Mouse (Mus musculus) midbrain, embryonic 13.5 days (tissue): Measurements from ENCODE around the gene 9930022D16Rik. TPM values are rescaled to one million over a fixed set of nuclear protein-coding genes. Genes with fewer than 3 reads are reported as not detected.

Experiments used
- ATAC-seq: fragments of 200-750 bp; cut with Nextera tagmentation; 2 replicates; pipeline ENCODE4 v1.8.0; 2017; ENCODE audit warnings: mild to moderate bottlenecking, moderate TSS enrichment, moderate library complexity
- H3K27ac ChIP-seq: fragments of 300-500 bp; sonication (generic); 2 replicates; pipeline ENCODE4 v1.5.1; 2015; ENCODE audit warnings: inconsistent platforms, mild to moderate bottlenecking, moderate library complexity
- H3K27me3 ChIP-seq: fragments of 300-500 bp; sonication (generic); 2 replicates; pipeline ENCODE4 v1.6.1; 2015; ENCODE audit warnings: mild to moderate bottlenecking, inconsistent platforms
- H3K36me3 ChIP-seq: fragments of 300-500 bp; sonication (generic); 2 replicates; pipeline ENCODE4 v1.6.1; 2015; ENCODE audit warnings: mild to moderate bottlenecking, inconsistent platforms
- H3K4me1 ChIP-seq: fragments of 300-500 bp; sonication (generic); replicated peaks from 2 replicates; pipeline ENCODE4 v1.6.1; 2015; ENCODE audit warnings: inconsistent platforms
- H3K4me2 ChIP-seq: fragments of 300-500 bp; sonication (generic); replicated peaks from 2 replicates; pipeline ENCODE4 v1.6.1; 2015; ENCODE audit warnings: moderate library complexity, mild to moderate bottlenecking, inconsistent platforms
- H3K4me3 ChIP-seq: fragments of 300-500 bp; sonication (generic); replicated peaks from 2 replicates; pipeline ENCODE4 v1.5.1; 2015; ENCODE audit warnings: mild to moderate bottlenecking, inconsistent platforms
- H3K9ac ChIP-seq: fragments of 300-500 bp; sonication (generic); replicated peaks from 2 replicates; pipeline ENCODE4 v1.6.1; 2015; ENCODE audit warnings: mild to moderate bottlenecking, inconsistent platforms
- H3K9me3 ChIP-seq: fragments of 300-500 bp; sonication (generic); 2 replicates; pipeline ENCODE4 v1.6.1; 2016; ENCODE audit warnings: mild to moderate bottlenecking, inconsistent platforms
- WGBS: fragments of 180-500 bp; shearing (Covaris S2); methylation state at CpG from one replicate; pipeline ENCODE4 v1.1.7; 2015; 5-methylcytosine and 5-hydroxymethylcytosine counted together
- polyA plus RNA-seq: library from polyadenylated mRNA; unstranded; fragments of >200 nt; fragmentation: Nextera tagmentation; extraction: Ambion mirVana; gene quantifications from 2 replicates; pipeline ENCODE4 v1.2.1, GENCODE M21; 2015

9930022D16Rik gene
- polyA plus RNA-seq, 1 experiment from 2014 or later, result not detected

GRCm38 (mm10) chr11:109389046-109389445 lies 24.7 kb upstream of the 9930022D16Rik start:
- Histone ChIP-seq H3K4me1 (no peaks in the 10 kb centered on the region; the same call in 1 of the 2 replicates), H3K27me3 (no peaks in the 10 kb centered on the region), H3K9me3 (no peaks in the 10 kb centered on the region), H3K4me2 (no peak overlapping the region), H3K36me3 (peaks cover 3% of the 10 kb centered on the region; the same call in 1 of the 2 replicates), H3K4me3 (no peak overlapping the region), H3K9ac (no peak overlapping the region), H3K27ac (no peak overlapping the region)
- no peak for ATAC-seq
- 97% methylated on average over 5 of the region's 5 CpGs for WGBS

- H3K27me3 ChIP-seq, result no peaks in the 10 kb centered on the region
- H3K4me2 ChIP-seq, result no peak overlapping the region
- ATAC-seq, result no peak
- H3K9me3 ChIP-seq, result no peaks in the 10 kb centered on the region
- no peak overlapping the region for H3K4me3 ChIP-seq
- WGBS, result 89% methylated on average over 7 of the region's 7 CpGs
- no peak overlapping the region for H3K9ac ChIP-seq
- no peaks in the 10 kb centered on the region; the same call in 1 of the 2 replicates for H3K4me1 ChIP-seq
- H3K27ac ChIP-seq, result no peak overlapping the region
- H3K36me3 ChIP-seq, result peaks cover 20% of the 10 kb centered on the region
Observed at GRCm38 (mm10) chr11:109391200-109391599, 22.5 kb upstream of the 9930022D16Rik start.

DNA sequence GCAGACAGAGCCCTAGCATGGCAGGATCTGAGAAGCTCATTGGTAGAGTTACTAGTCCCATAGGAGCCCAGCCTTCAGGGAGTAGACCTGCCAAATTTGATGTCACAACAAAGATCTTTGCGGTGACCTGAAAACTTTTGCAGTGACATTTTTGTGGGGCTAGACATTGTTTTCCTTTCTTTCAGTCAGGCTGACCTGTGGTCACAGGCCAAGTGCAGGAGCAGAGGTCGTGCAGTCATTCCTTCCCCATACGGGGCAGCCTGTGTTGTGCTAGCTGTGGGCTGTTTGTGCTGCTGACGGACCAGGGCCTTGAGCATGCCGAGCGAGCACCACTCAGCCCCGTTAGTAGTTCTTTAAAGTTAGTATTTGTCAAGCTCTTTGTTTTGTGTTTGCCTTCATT lies 22.0 kb upstream of the 9930022D16Rik start:
- H3K4me3 ChIP-seq, result no peak overlapping the region
- no peak for ATAC-seq
- H3K27ac ChIP-seq, result no peak overlapping the region
- H3K9me3 ChIP-seq, result no peaks in the 10 kb centered on the region
- H3K36me3 ChIP-seq, result peaks cover 25% of the 10 kb centered on the region
- H3K9ac ChIP-seq, result no peak overlapping the region
- H3K4me1 ChIP-seq, result no peaks in the 10 kb centered on the region; the same call in 1 of the 2 replicates
- H3K4me2 ChIP-seq, result no peak overlapping the region
- 68% methylated on average over 7 of the region's 7 CpGs for WGBS
- no peaks in the 10 kb centered on the region for H3K27me3 ChIP-seq

DNA sequence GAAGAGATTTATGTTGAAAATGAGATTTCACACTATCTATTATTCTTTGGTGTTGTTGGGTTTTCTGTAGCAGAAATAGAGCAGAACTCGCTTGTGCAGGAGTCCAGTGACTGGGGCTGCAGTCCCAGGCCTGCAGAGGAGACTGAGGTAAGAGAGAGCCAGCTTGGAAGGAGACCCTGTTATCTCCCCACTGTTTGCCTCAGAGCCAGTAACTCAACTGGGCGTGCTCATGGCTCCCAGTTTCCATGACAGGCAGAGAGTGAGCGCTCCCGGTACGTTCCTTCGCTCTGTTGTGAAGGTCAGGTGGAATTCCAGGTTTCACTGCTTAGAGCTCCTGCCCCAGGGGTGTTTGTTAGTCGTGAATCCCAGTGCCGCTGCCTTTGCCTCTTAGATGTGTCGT lies 21.1 kb upstream of the 9930022D16Rik start:
- 89% methylated on average over 9 of the region's 9 CpGs for WGBS
- Histone ChIP-seq H3K4me3 (no peak overlapping the region), H3K27ac (no peak overlapping the region), H3K4me1 (no peaks in the 10 kb centered on the region; the same call in 1 of the 2 replicates), H3K27me3 (no peaks in the 10 kb centered on the region), H3K36me3 (peaks cover 34% of the 10 kb centered on the region), H3K4me2 (no peak overlapping the region), H3K9ac (no peak overlapping the region), H3K9me3 (no peaks in the 10 kb centered on the region)
- ATAC-seq, result no peak

DNA sequence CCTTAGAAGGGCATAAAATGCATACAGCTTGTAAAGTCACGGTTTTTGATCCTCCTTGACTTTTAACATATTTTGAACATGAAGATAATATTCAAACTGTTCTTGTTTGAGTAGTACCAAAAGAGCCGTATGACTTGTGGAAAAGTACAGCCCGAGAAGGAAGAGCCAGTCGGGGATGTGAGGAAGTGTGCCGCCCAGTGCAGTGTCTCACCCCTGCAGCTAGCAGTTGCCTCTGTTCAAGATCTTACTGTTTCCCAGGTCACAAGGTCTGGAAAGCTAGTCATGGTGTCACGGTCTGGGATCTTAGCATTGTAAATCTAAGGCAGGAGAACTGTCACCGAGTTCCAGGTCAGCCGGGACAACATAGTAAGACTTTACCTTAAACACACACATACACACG lies 19.0 kb upstream of the 9930022D16Rik start:
- H3K9ac ChIP-seq, result no peak overlapping the region
- no peak overlapping the region for H3K27ac ChIP-seq
- H3K4me2 ChIP-seq, result no peak overlapping the region
- no peaks in the 10 kb centered on the region for H3K4me1 ChIP-seq
- WGBS, result 92% methylated on average over 9 of the region's 9 CpGs
- ATAC-seq, result no peak
- no peaks in the 10 kb centered on the region for H3K9me3 ChIP-seq
- peaks cover 45% of the 10 kb centered on the region for H3K36me3 ChIP-seq
- H3K4me3 ChIP-seq, result no peak overlapping the region
- H3K27me3 ChIP-seq, result no peaks in the 10 kb centered on the region

DNA sequence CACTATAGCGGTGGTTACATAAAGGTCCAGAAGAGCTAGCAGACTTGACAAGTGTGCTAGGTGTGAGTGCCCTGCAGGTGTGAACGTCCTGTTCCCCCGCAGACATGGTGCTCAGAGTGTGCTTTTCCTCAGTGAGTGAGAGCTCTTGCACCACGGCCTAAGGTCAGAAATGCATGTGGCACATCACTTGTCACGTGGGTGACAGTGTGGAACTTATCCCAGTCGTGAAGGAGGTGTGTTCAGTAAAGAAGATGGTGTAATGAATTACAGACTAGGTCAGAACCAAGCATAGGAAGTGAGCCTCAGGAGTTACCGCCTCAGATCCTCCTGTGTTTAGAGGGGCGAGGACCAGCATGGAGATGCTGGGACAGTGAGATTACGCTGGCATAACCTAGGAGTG lies 18.4 kb upstream of the 9930022D16Rik start:
- no peak for ATAC-seq
- peaks cover 49% of the 10 kb centered on the region for H3K36me3 ChIP-seq
- H3K4me2 ChIP-seq, result no peak overlapping the region
- H3K27ac ChIP-seq, result no peak overlapping the region
- no peaks in the 10 kb centered on the region for H3K9me3 ChIP-seq
- no peak overlapping the region for H3K9ac ChIP-seq
- 94% methylated on average over 9 of the region's 9 CpGs for WGBS
- H3K4me1 ChIP-seq, result no peaks in the 10 kb centered on the region
- no peaks in the 10 kb centered on the region for H3K27me3 ChIP-seq
- no peak overlapping the region for H3K4me3 ChIP-seq

DNA sequence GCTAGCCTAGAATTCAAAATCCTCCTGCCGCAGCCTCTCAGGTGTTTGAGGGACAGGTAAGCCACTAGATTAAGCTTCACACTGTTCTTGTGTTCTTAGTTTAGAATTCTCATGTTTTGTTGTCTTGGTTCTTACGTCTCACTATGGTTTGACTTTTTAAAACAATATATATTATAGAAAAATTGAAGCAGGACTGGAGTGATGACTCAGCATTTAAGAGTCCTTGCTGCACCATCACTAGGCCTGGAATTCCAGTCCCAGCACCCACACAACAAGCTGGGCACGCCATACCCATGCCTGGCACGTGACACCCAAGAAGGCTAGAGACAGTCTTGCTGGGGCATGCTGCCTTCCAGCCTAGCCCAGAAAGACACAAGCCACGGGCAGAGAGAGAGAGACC lies 7.3 kb upstream of the 9930022D16Rik start:
- no peaks in the 10 kb centered on the region for H3K4me1 ChIP-seq
- no peak overlapping the region for H3K4me3 ChIP-seq
- H3K4me2 ChIP-seq, result no peak overlapping the region
- ATAC-seq, result no peak
- WGBS, result 88% methylated on average over 5 of the region's 5 CpGs
- H3K9me3 ChIP-seq, result no peaks in the 10 kb centered on the region
- H3K36me3 ChIP-seq, result no peaks in the 10 kb centered on the region
- no peak overlapping the region for H3K27ac ChIP-seq
- no peak overlapping the region for H3K9ac ChIP-seq
- H3K27me3 ChIP-seq, result no peaks in the 10 kb centered on the region

DNA sequence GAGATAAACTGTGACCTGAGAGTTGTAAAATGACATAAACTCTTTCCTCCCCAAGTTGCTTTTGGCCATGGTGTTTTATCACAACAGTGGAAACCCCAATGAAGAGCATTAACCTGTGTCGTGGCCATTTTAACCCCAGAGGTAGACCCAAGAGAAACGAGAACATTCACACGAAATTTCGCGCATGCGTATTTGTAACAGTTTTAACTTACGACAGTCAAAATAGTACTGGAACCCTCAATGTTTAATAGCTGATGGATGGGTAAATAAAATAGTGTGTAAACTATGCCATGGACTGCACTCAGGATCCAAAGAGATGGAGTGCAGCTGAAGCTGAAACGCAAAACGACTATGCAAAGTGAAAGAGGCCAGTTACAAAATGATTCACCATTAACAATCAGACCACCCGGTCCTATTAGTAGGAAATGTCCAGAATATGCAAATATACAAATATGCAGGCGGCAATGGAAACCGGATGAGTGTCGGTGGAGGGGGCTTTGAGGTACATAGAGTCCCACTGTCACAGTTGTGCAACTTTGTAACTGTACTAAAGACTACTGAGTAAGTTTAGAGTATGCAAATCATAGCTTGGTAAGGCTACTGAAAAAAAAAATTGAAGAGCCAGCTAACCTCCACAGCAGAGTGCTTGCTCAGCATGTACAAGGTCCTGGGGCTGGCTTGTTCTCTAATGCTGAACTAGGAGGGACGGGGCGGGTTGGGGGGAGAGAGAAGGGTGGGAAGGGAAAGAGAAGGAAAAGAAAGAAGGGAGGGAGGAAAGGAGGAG lies 3.3 kb upstream of the 9930022D16Rik start:
- Histone ChIP-seq H3K9me3 (no peaks in the 10 kb centered on the region), H3K4me1 (no peaks in the 10 kb centered on the region), H3K9ac (no peak overlapping the region), H3K27ac (no peak overlapping the region), H3K36me3 (no peaks in the 10 kb centered on the region), H3K27me3 (no peaks in the 10 kb centered on the region), H3K4me2 (no peak overlapping the region), H3K4me3 (no peak overlapping the region)
- no peak for ATAC-seq
- WGBS, result 93% methylated on average over 15 of the region's 15 CpGs

- no peaks in the 10 kb centered on the region for H3K27me3 ChIP-seq
- H3K36me3 ChIP-seq, result no peaks in the 10 kb centered on the region
- H3K9ac ChIP-seq, result no peak overlapping the region
- no peaks in the 10 kb centered on the region for H3K9me3 ChIP-seq
- no peaks in the 10 kb centered on the region; the same call in 1 of the 2 replicates for H3K4me1 ChIP-seq
- H3K27ac ChIP-seq, result no peak overlapping the region
- H3K4me3 ChIP-seq, result no peak overlapping the region
- H3K4me2 ChIP-seq, result no peak overlapping the region
- WGBS, result 90% methylated on average over 5 of the region's 5 CpGs
- no peak for ATAC-seq
Observed at GRCm38 (mm10) chr11:109414802-109415201, 1.1 kb downstream of the 9930022D16Rik start.

- no peaks in the 10 kb centered on the region for H3K36me3 ChIP-seq
- WGBS, result 89% methylated on average over 8 of the region's 8 CpGs
- no peak overlapping the region for H3K9ac ChIP-seq
- no peak overlapping the region for H3K4me2 ChIP-seq
- H3K27ac ChIP-seq, result no peak overlapping the region
- no peaks in the 10 kb centered on the region; the same call in 1 of the 2 replicates for H3K4me1 ChIP-seq
- H3K9me3 ChIP-seq, result no peaks in the 10 kb centered on the region
- no peak for ATAC-seq
- no peak overlapping the region for H3K4me3 ChIP-seq
- no peaks in the 10 kb centered on the region for H3K27me3 ChIP-seq
Observed at GRCm38 (mm10) chr11:109416709-109417420, 3.1 kb downstream of the 9930022D16Rik start.

DNA sequence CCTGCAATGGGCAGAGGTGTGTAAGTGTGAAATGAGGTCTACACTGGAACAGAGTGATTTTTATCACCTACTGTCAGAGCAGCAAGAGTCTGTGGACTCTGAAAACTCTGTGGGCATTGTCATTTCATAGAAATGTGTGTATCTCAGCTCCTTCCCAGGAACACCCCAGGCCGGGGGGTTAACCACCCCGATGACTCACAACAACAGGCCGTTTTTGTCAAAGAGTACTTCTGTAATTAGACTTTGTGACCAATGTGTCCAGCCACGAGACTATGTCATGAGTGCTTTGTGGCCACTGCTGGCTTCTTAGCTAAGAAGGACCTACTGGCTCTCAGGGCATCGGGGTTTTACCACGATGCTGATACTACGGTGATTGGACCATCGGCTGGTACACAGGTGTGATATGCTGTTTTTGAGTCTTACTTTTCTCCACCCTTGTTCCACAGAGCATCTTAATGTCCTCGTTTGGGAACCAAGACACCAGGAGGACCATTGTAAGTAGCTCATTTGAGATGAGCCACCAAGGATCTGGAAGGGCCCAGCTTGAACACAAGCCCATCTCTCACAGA lies 3.8 kb downstream of the 9930022D16Rik start:
- no peak for ATAC-seq
- H3K4me3 ChIP-seq, result no peak overlapping the region
- 84% methylated on average over 9 of the region's 9 CpGs for WGBS
- no peaks in the 10 kb centered on the region for H3K27me3 ChIP-seq
- no peaks in the 10 kb centered on the region for H3K36me3 ChIP-seq
- H3K9me3 ChIP-seq, result no peaks in the 10 kb centered on the region
- no peak overlapping the region for H3K27ac ChIP-seq
- no peaks in the 10 kb centered on the region; the same call in 1 of the 2 replicates for H3K4me1 ChIP-seq
- no peak overlapping the region for H3K9ac ChIP-seq
- H3K4me2 ChIP-seq, result no peak overlapping the region

DNA sequence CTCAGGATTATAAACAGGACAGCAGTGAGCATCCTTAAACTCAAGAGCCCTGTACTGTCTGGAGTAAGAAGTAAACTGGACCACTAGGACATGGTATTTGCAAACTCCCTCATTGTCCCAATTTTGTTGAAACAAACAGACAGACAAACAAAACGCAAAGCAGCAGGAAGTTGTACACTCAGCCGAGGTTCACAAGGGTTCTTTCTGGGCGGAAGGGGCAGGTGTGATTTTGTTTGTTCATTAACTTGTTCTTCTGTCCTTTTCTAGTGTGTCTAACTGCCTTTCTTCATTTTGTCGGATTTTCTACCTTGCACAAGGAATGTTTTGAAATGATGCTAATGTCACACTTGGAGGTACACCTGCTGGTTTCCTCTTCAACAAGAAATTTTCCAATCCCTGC lies 5.7 kb downstream of the 9930022D16Rik start:
- Histone ChIP-seq H3K36me3 (no peaks in the 10 kb centered on the region), H3K4me3 (no peak overlapping the region), H3K27me3 (no peaks in the 10 kb centered on the region), H3K9me3 (no peaks in the 10 kb centered on the region), H3K4me1 (no peaks in the 10 kb centered on the region; the same call in 1 of the 2 replicates), H3K4me2 (no peak overlapping the region), H3K27ac (no peak overlapping the region), H3K9ac (0 out of 2 replicates have a peak overlapping the region, but pooled peaks have one; percentile 6)
- no peak for ATAC-seq
- 57% methylated on average over 4 of the region's 4 CpGs for WGBS
